Mouse (Mus musculus): Measurements from ENCODE around the gene Cacfd1.

DNA sequence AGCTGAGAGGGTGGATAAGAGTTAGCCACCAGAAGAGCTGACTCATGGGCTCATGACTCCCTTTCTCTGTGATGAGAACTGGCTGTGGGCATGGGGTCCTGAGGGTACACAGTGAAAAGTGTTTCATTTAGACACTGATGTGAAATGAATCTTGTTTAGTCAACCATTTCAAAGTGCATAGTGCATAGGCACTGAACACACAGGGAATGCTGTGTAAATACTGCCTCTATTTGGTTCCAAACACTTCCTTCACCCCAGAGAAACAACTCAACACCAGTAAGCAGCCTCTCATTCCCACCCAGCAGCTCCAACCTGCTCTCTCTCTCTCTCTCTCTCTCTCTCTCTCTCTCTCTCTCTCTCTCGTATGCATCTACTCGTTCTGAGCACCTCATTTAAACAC is 25.5 kb upstream of the Cacfd1 start:
- TF ChIP-seq POLR2A (IDR thresholded peaks at IDR 0.05; ENCODE audit: extremely low read depth, insufficient read depth, low read length): no peak
- TF ChIP-seq CTCF (IDR thresholded peaks at IDR 0.05; ENCODE audit: low read depth, low read length): no peak

Data from liver, adult 2 months (tissue).